Mouse (Mus musculus) heart, embryonic 13.5 days (tissue): ENCODE measurements around the gene Gm26897. TPM values are rescaled to one million over a fixed set of nuclear protein-coding genes. Genes with fewer than 3 reads are reported as not detected.

Source experiments
- ATAC-seq: fragments of 200-750 bp; cut with Nextera tagmentation; 2 replicates; pipeline ENCODE4 v1.8.0; 2017; ENCODE audit warnings: moderate TSS enrichment; ENCODE audit not compliant: insufficient number of reproducible peaks, low FRiP score, low TSS enrichment; ENCODE audit errors: extremely low read depth
- H3K27ac ChIP-seq: fragments of 300-500 bp; sonication (generic); replicated peaks from 2 replicates; pipeline ENCODE4 v1.5.1; 2015; ENCODE audit warnings: moderate library complexity, mild to moderate bottlenecking, inconsistent platforms
- H3K27me3 ChIP-seq: fragments of 300-500 bp; sonication (generic); replicated peaks from 2 replicates; pipeline ENCODE4 v1.6.1; 2015; ENCODE audit warnings: mild to moderate bottlenecking, inconsistent platforms
- H3K36me3 ChIP-seq: fragments of 300-500 bp; sonication (generic); 2 replicates; pipeline ENCODE4 v1.6.1; 2015; ENCODE audit warnings: mild to moderate bottlenecking, inconsistent platforms
- H3K4me1 ChIP-seq: fragments of 300-500 bp; sonication (generic); 2 replicates; pipeline ENCODE4 v1.6.1; 2015; ENCODE audit warnings: inconsistent platforms
- H3K4me2 ChIP-seq: fragments of 300-500 bp; sonication (generic); 2 replicates; pipeline ENCODE4 v1.6.1; 2015; ENCODE audit warnings: inconsistent platforms, mild to moderate bottlenecking, moderate library complexity
- H3K4me3 ChIP-seq: fragments of 300-500 bp; sonication (generic); 2 replicates; pipeline ENCODE4 v1.5.1; 2015; ENCODE audit warnings: moderate library complexity, mild to moderate bottlenecking, inconsistent platforms
- H3K9ac ChIP-seq: fragments of 300-500 bp; sonication (generic); 2 replicates; pipeline ENCODE4 v1.6.1; 2015; ENCODE audit warnings: inconsistent platforms, mild to moderate bottlenecking, moderate library complexity
- H3K9me3 ChIP-seq: fragments of 300-500 bp; sonication (generic); 2 replicates; pipeline ENCODE4 v1.6.1; 2016; ENCODE audit warnings: inconsistent platforms
- WGBS: fragments of 180-500 bp; shearing (Covaris S2); methylation state at CpG from one replicate; pipeline ENCODE4 v1.1.7; 2015; ENCODE audit warnings: mixed read lengths; 5-methylcytosine and 5-hydroxymethylcytosine counted together
- polyA plus RNA-seq: library from polyadenylated mRNA; unstranded; fragments of >200 nt; fragmentation: Nextera tagmentation; extraction: Ambion mirVana; gene quantifications from 2 replicates; pipeline ENCODE4 v1.2.1, GENCODE M21; 2015

Gene Gm26897
- polyA plus RNA-seq, 1 experiment from 2014 or later, result not detected

DNA sequence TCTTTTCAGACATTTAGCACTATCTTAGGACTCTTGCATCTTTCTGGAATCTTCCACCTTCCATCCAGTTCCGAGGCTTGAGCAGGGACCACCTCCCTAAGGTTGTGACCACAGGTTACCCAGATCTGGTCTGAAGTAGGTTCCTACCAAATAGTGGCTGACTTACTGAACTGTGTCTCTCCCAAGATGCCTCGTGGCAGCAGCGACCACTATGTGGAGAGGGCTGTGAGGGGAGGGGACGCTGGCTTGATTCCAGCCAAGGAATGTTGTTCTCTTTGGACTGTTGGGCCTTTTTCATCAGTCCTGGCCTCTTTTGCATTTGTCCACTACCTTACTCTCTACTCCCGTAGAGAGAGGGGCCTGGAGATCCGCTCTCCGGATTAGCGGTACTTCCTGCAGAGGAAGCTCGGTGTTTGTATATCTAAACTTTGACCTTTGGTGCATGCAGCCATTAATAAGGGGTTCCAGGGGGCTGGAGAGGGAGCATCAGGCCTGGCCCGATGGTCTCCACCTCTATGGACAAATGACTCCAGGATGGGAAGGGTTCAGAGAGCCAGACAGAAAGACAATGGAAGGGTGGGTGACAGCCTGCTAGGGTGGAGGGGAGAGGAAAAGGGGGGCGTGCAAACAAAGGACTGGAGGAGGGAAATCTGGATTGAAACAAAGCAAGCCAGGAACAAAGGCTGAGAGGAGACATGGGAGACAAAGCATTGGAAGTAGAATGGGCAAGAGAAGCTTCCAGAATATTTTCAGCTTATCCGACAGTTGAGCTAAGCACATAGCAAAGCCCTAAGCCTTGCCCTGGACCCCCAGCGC is 39.1 kb downstream of the Gm26897 start:
- WGBS, result 46% methylated on average over 13 of the region's 13 CpGs
- ATAC-seq, result no peak
- no peaks in the 10 kb centered on the region for H3K9me3 ChIP-seq
- H3K36me3 ChIP-seq, result no peaks in the 10 kb centered on the region
- no peak overlapping the region for H3K4me3 ChIP-seq
- peak overlapping the region; percentile 58 for H3K27ac ChIP-seq
- no peaks in the 10 kb centered on the region for H3K27me3 ChIP-seq
- H3K9ac ChIP-seq, result no peak overlapping the region
- peaks cover 44% of the 10 kb centered on the region for H3K4me1 ChIP-seq
- H3K4me2 ChIP-seq, result no peak overlapping the region

DNA sequence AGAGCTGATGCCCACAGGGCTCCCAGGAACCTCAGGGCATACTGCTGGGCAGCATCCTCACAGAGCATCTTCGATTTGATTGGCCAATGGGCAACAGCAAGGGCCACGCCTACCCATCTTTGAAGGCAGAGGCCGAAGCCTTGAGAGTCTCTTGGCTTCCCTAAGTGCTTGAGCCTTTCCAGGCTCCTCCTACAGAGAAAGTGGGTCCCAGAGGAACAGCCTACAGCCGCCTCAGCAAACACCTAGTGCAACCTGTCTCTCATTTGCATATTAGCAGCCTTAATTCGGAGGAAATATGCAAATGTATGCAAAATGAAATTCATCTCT is 39.6 kb downstream of the Gm26897 start:
- H3K36me3 ChIP-seq, result no peaks in the 10 kb centered on the region
- H3K4me3 ChIP-seq, result no peak overlapping the region
- H3K9me3 ChIP-seq, result no peaks in the 10 kb centered on the region
- peak overlapping the region; percentile 58 for H3K27ac ChIP-seq
- no peaks in the 10 kb centered on the region for H3K27me3 ChIP-seq
- WGBS, result 58% methylated on average over 5 of the region's 5 CpGs
- no peak for ATAC-seq
- H3K9ac ChIP-seq, result no peak overlapping the region
- peaks cover 48% of the 10 kb centered on the region for H3K4me1 ChIP-seq
- no peak overlapping the region for H3K4me2 ChIP-seq

GRCm38 (mm10) chr5:111776246-111776645 is 42.5 kb downstream of the Gm26897 start:
- Histone ChIP-seq H3K4me1 (peaks cover 36% of the 10 kb centered on the region), H3K27me3 (no peaks in the 10 kb centered on the region), H3K4me2 (no peak overlapping the region), H3K9ac (no peak overlapping the region), H3K4me3 (no peak overlapping the region), H3K36me3 (no peaks in the 10 kb centered on the region), H3K9me3 (no peaks in the 10 kb centered on the region), H3K27ac (no peak overlapping the region)
- no peak for ATAC-seq
- WGBS, result 79% methylated on average over 6 of the region's 6 CpGs

DNA sequence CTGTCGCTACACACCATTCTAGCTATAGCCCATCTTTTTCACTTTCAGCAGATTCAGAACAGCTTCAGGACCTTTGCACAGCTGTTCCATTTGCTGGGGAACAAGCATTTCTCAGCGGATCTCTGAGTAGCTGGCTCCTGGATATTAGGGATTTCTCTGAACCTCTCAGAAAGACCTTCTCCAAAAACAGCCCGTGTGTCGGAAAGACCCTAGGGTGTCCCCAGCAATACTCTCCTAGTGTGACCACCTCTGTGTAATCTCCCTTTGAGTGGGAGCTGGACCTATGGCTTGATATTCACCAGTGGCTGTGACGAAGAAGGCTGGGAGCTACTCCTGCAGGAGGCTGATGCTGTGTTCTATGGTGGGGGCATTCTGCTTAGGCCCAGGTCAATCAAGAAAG is 44.4 kb downstream of the Gm26897 start:
- no peak for ATAC-seq
- Histone ChIP-seq H3K9me3 (no peaks in the 10 kb centered on the region), H3K4me3 (no peak overlapping the region), H3K9ac (no peak overlapping the region), H3K4me1 (peaks cover 22% of the 10 kb centered on the region), H3K36me3 (no peaks in the 10 kb centered on the region), H3K27ac (no peak overlapping the region), H3K27me3 (no peaks in the 10 kb centered on the region), H3K4me2 (no peak overlapping the region)
- 55% methylated on average over 5 of the region's 5 CpGs for WGBS

GRCm38 (mm10) chr5:111779776-111780485 is 46.2 kb downstream of the Gm26897 start:
- Histone ChIP-seq H3K9me3 (no peaks in the 10 kb centered on the region), H3K27ac (no peak overlapping the region), H3K4me2 (no peak overlapping the region), H3K4me3 (no peak overlapping the region), H3K9ac (no peak overlapping the region), H3K27me3 (no peaks in the 10 kb centered on the region), H3K36me3 (no peaks in the 10 kb centered on the region), H3K4me1 (peaks cover 7% of the 10 kb centered on the region; the same call in 1 of the 2 replicates)
- ATAC-seq, result no peak
- 83% methylated on average over 10 of the region's 10 CpGs for WGBS
